Mouse (Mus musculus): ENCODE measurements around the gene Arvcf.

GRCm38 (mm10) chr16:18396201-18396600, 48.2 kb downstream of the Arvcf start:
- no peak for TF ChIP-seq CTCF (IDR thresholded peaks at IDR 0.05; ENCODE audit: insufficient read depth, low read length)
- TF ChIP-seq POLR2A (IDR thresholded peaks at IDR 0.05; ENCODE audit: borderline replicate concordance, extremely low read depth, low read depth, low read length) = peak; percentile 41; the same call in 1 of the 2 replicates

Data from lung, adult 2 months (tissue).